Comparison of ENCODE assay signal across 20 mouse cellular contexts in genomic region chrX:142517205-142517604, GRCm38 (mm10).
A peak's percentile ranks its signal among the peaks of the same experiment; 100 is the strongest.
DNase-seq lines count a peak whose midpoint lies in the region; ATAC-seq and TF ChIP-seq lines count a peak whose summit lies in the region.
"Had no signal": no experiment of that assay in that cellular context is flagged by ENCODE, and none has a peak within 500 bp of the region (broad histone marks: within the 10 kb centered on the region; RNA-seq: fewer than 3 reads in every experiment).

No protein-coding gene starts in this region.

- no peak for TF ChIP-seq EP300 in lung, postnatal 0 days (IDR thresholded peaks at IDR 0.05)

- 57% methylated on average over 5 of the region's 5 CpGs for WGBS in lung, postnatal 0 days
- WGBS in hindbrain, embryonic 10.5 days: 87% methylated on average over 5 of the region's 5 CpGs

- no peak overlapping the region for H3K9ac ChIP-seq in lung, postnatal 0 days (replicated peaks; ENCODE audit: low read depth)
- H3K9ac ChIP-seq: embryonic facial prominence, embryonic 12.5 days; forebrain, embryonic 12.5 days had no signal

- TF ChIP-seq CTCF in lung, postnatal 0 days (IDR thresholded peaks at IDR 0.05): no peak

- no peaks in the 10 kb centered on the region for H3K36me3 ChIP-seq in lung, postnatal 0 days (ENCODE audit: insufficient read depth, low read length)
- no peaks in the 10 kb centered on the region for H3K36me3 ChIP-seq in hindbrain, embryonic 10.5 days
- H3K36me3 ChIP-seq: embryonic facial prominence, embryonic 10.5 days; embryonic facial prominence, embryonic 12.5 days; forebrain, embryonic 10.5 days; forebrain, embryonic 12.5 days had no signal

- no peak overlapping the region for H3K4me3 ChIP-seq in lung, postnatal 0 days (ENCODE audit: low read depth, low read length)
- H3K4me3 ChIP-seq in hindbrain, embryonic 10.5 days: no peak overlapping the region
- H3K4me3 ChIP-seq: embryonic facial prominence, embryonic 10.5 days; embryonic facial prominence, embryonic 12.5 days; forebrain, embryonic 10.5 days; forebrain, embryonic 12.5 days had no signal

- H3K27ac ChIP-seq in lung, postnatal 0 days (ENCODE audit: low read length): 0 out of 2 replicates have a peak overlapping the region, but pooled peaks have one; percentile 14
- H3K27ac ChIP-seq in hindbrain, embryonic 10.5 days: no peak overlapping the region
- H3K27ac ChIP-seq: embryonic facial prominence, embryonic 10.5 days; embryonic facial prominence, embryonic 12.5 days; forebrain, embryonic 10.5 days; forebrain, embryonic 12.5 days had no signal

- no peak overlapping the region for H3K4me2 ChIP-seq in lung, postnatal 0 days (replicated peaks; ENCODE audit: low read depth, low read length)
- H3K4me2 ChIP-seq: embryonic facial prominence, embryonic 12.5 days; forebrain, embryonic 12.5 days had no signal

- ATAC-seq in frontal cortex, adult (ENCODE audit: low TSS enrichment): peak; percentile 72
- no peak for ATAC-seq in lung, postnatal 0 days
- ATAC-seq in megakaryocyte progenitor cell, adult 5-6 weeks (replicated peaks; ENCODE audit: poor library complexity): no peak
- ATAC-seq: forebrain, embryonic 14.5 days; forebrain, embryonic 16.5 days had no signal

- H3K27me3 ChIP-seq in lung, postnatal 0 days (replicated peaks; ENCODE audit: insufficient read depth, low read length): no peaks in the 10 kb centered on the region
- H3K27me3 ChIP-seq in hindbrain, embryonic 10.5 days (ENCODE audit: insufficient read depth, poor library complexity, severe bottlenecking): peaks cover 19% of the 10 kb centered on the region
- H3K27me3 ChIP-seq: embryonic facial prominence, embryonic 12.5 days had no signal

- no peak for DNase-seq in frontal cortex, postnatal 14 days (ENCODE audit: low spot score in 2 of 2)
- DNase-seq in lung, postnatal 0 days (ENCODE audit: low spot score): no peak
- DNase-seq in lung, postnatal 36 days: no peak
- DNase-seq in fat pad, adult 2 months (ENCODE audit: extremely low read depth, low read depth, low spot score): peak; percentile 67
- no peak for DNase-seq in hindbrain, embryonic 10.5 days (ENCODE audit: low spot score)
- DNase-seq: adrenal gland, adult 8-10 months; adrenal gland, postnatal 25 days; cerebellum, adult 11-12 months; cerebellum, adult 2 months; cerebellum, adult 9-10 months; cerebellum, postnatal 10 days; cerebellum, postnatal 25 days had no signal

- H3K4me1 ChIP-seq in lung, postnatal 0 days (ENCODE audit: insufficient read depth, low read depth, low read length): no peaks in the 10 kb centered on the region
- H3K4me1 ChIP-seq in hindbrain, embryonic 10.5 days (replicated peaks): no peaks in the 10 kb centered on the region
- H3K4me1 ChIP-seq: embryonic facial prominence, embryonic 10.5 days; embryonic facial prominence, embryonic 12.5 days; forebrain, embryonic 10.5 days; forebrain, embryonic 12.5 days had no signal

- no peaks in the 10 kb centered on the region for H3K9me3 ChIP-seq in lung, postnatal 0 days (ENCODE audit: low read length)
- H3K9me3 ChIP-seq in hindbrain, embryonic 10.5 days: no peaks in the 10 kb centered on the region
- H3K9me3 ChIP-seq: embryonic facial prominence, embryonic 10.5 days; embryonic facial prominence, embryonic 12.5 days; forebrain, embryonic 10.5 days; forebrain, embryonic 12.5 days had no signal
